Mouse (Mus musculus): ENCODE measurements around the gene Adgrb2. TPM values are rescaled to one million over a fixed set of nuclear protein-coding genes. Genes with fewer than 3 reads are reported as not detected.

Gene Adgrb2
- total RNA-seq, 2 experiments from 2014 or later = 3.0 to 5.1 TPM

DNA sequence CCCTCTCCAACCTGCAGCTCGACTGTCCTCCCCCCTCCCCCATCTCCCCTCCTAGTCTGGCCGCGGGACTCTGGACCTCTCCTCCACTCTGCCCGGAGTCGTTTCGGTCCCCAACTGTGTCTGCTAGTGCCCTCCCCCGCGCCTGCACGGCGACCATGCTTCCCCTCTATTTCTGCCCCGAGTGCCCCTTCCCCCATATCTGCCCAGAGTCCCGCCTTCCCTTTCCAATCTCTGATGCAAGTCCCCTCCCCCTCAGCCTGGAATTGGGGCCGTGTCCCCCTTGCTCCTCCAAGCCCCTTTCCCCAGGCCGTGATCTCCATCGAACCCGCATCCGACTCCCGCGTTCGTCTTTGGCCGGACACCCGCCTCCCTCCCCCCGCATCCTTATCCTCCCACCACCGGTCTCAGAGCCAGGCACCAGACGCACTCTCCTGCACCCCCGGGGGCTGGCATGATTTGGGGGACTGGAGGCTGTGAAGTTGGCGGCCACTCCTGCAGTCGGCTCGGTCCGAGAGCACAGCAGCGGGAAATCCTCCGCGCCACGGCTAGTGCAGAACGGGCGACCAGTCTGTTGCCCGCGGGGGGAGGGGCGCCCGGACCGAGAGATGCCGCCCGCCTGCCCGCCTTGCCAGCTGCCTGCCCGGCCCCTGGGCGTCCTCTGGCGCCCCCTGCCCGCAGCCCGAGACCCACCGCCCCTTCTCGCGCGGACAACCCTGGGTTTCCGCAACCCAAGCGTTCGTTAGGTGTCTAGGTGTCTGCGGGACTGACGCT is 1.2 kb downstream of the Adgrb2 start:
- DNase-seq (ENCODE audit: low spot score in 2 of 2) = peak in 1 of 2 experiments; percentile 69

GRCm38 (mm10) chr4:129987825-129988504 is 3.3 kb downstream of the Adgrb2 start:
- DNase-seq (ENCODE audit: low spot score in 2 of 2) = peak in 1 of 2 experiments; percentile 39

DNA sequence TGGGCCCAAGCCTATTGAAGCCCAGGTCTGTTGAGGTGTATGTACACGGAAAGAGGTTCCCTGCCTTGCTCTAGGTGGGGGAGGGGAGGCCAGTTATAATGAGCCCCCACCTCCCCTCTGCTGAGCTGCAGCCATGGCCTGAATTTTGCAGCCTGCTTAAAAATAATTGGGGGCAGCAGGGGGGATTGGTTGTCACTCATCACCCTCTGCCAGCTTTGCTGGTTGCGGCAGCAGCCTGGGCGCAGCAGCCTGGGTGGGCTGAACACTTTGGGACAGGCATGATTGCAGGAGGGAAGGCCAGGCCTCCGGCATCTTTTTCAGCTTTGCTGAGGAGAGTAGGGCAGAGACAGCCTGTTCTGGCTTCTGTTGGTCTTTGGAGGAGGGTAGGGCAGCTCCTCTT is 5.3 kb downstream of the Adgrb2 start:
- DNase-seq (ENCODE audit: low spot score in 2 of 2) = no peak

DNA sequence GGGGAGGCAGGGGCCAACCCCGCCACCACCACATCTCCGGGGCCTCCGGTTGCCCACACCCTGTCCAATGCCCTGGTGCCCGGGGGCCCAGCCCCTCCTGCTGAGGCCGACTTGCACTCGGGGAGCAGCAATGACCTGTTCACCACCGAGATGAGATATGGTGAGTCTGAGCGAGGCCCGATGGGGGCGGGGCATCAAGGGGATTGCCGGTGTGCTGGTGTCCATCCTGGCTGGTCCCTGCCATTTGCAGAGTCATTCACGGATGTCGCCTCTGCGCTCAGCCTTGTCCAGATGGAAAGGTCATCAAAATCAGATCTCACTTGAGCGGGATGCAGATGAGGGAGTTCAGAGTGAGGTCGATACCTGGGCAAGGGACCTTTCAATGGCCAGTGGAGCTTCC is 8.1 kb downstream of the Adgrb2 start:
- no peak for DNase-seq (ENCODE audit: low spot score in 2 of 2)

DNA sequence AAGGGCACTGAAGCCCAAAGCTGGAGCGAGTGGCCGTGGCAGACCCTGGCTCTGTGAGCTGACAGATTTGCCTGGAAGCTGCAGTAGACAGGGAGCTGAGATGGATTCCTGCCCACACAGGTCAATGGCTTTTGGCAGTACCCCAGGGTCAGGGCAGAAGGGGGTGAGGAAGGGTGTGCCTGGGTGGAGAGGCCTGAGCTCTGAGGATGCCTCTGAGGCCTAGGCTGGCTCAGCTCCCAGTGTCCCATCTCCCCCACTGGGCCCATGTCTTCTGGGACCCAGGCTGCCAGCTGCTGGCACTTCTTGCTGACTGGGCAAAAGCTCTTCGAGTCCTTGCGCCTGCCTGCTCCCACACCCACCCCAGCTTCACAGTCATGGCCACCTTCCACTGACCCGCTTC is 8.5 kb downstream of the Adgrb2 start:
- no peak for DNase-seq (ENCODE audit: low spot score in 2 of 2)

- peak in 1 of 2 experiments; percentile 47 for DNase-seq (ENCODE audit: low spot score in 2 of 2)
Measured at GRCm38 (mm10) chr4:129993944-129994695, 9.4 kb downstream of the Adgrb2 start.

- DNase-seq (ENCODE audit: low spot score in 2 of 2) = no peak
Measured at GRCm38 (mm10) chr4:129994728-129995127, 10.1 kb downstream of the Adgrb2 start.

DNA sequence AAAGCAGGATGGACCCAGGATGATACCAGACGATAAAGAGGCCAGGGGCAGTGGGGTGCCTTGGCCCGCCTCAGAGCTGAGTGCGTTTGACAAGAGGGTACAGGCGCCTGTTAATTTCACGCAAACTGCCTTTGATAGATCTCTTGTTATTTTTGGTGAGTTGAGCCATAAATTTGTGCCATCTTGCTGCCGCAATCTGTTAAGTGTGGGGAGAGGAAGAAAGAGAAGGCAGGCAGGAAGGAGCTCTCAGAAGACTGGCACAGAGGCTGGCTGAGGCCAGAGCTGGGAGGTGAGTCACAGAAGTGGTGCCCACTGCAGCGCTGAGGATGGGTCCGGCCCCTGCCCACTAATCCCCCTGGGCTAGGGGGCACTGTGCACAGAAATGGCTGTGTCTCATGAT is 10.6 kb downstream of the Adgrb2 start:
- no peak for DNase-seq (ENCODE audit: low spot score in 2 of 2)

DNA sequence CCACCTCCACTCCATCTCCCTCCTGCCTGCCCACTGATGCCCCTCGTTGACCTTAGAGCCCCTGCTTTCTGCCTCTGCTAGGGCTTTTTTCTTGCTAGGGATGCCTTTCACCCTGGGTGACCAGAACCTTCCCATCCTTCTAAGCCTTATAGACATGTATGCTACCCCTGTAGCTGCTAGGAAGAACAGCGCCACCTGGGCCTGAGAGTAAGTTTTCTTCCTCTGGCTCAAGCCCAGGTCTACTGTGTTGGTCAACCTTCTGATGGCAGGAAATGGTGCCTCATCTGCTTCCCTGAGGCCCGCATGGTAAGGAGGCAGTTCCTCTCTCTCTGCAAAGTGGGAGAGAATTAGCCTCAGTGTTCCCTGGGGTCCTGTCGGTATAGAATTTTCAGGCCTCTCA is 11.3 kb downstream of the Adgrb2 start:
- DNase-seq (ENCODE audit: low spot score in 2 of 2) = no peak

GRCm38 (mm10) chr4:129998124-129998523 is 13.5 kb downstream of the Adgrb2 start:
- no peak for DNase-seq (ENCODE audit: low spot score in 2 of 2)

GRCm38 (mm10) chr4:130001710-130002109 is 17.0 kb downstream of the Adgrb2 start:
- no peak for DNase-seq (ENCODE audit: low spot score in 2 of 2)

DNA sequence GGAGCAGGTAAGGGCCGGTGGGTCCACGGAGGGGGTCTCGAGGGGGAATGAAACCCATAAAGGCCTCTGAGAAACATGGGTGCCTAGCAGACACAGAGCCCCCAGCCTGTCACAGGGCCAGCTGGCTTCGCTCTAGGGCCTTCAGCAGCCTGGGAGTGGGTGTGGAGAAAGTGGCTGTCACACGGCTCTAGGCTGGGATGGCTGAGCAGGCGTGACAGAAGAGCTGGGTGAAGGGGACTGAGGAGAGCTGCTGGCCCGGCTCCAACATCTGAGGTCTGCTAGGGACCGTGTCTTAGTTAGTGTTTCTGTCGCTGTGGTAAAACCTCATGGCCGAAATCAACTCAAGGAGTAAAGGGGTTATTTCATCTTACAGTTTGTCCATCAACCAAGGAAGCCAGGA is 17.5 kb downstream of the Adgrb2 start:
- no peak for DNase-seq (ENCODE audit: low spot score in 2 of 2)

- no peak for DNase-seq (ENCODE audit: low spot score in 2 of 2)
Measured at GRCm38 (mm10) chr4:130005593-130005992, 20.9 kb downstream of the Adgrb2 start.

GRCm38 (mm10) chr4:130006533-130006932 is 21.9 kb downstream of the Adgrb2 start:
- no peak for DNase-seq (ENCODE audit: low spot score in 2 of 2)

GRCm38 (mm10) chr4:130009043-130009442 is 24.4 kb downstream of the Adgrb2 start:
- DNase-seq (ENCODE audit: low spot score in 2 of 2) = no peak

- DNase-seq (ENCODE audit: low spot score in 2 of 2) = no peak
Measured at GRCm38 (mm10) chr4:130010723-130011122, 26.1 kb downstream of the Adgrb2 start.

DNA sequence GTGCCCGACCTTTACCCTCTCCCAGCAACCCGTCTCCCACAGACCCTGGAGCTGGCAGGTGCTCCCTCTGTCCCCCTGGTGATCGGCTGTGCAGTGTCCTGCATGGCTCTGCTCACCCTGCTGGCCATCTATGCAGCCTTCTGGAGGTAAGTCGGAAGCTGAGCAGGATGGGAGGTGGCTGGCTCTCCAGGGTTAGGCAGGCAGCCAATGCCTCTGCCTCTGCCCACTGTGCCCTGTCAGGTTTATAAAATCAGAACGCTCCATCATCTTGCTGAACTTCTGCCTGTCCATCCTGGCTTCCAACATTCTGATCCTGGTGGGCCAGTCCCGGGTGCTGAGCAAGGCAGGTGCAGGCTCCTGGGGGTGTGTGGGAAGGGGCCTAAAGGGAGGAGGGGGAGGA is 27.6 kb downstream of the Adgrb2 start:
- no peak for DNase-seq (ENCODE audit: low spot score in 2 of 2)

GRCm38 (mm10) chr4:130013111-130013510 is 28.4 kb downstream of the Adgrb2 start:
- DNase-seq (ENCODE audit: low spot score in 2 of 2) = no peak

GRCm38 (mm10) chr4:130016010-130016409 is 31.3 kb downstream of the Adgrb2 start:
- DNase-seq (ENCODE audit: low spot score in 2 of 2) = no peak

GRCm38 (mm10) chr4:130017036-130017674 is 32.5 kb downstream of the Adgrb2 start:
- DNase-seq (ENCODE audit: low spot score in 2 of 2) = no peak

DNA sequence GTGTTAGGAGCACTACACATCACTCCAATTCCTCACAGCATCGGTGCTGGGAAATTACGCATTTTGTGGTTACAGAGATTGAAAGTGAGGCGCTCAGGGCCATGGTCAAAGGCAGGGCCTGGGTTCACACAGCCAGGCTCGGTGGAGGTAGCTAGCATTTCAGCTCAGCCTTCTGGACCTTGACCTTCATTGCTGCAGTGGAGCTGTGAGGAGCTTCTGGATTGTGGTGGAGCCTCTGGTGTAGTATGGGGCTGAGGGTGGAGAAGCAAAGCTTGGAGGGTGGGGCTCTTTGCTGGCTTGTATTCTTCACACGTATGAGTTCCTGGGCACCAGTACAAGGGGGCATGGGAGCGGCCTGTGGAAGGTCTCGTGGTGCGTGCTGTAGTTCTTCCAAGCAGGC is 38.3 kb downstream of the Adgrb2 start:
- DNase-seq (ENCODE audit: low spot score in 2 of 2) = no peak
